ENCODE assay signal across 10 mouse cellular contexts in the genomic region with DNA sequence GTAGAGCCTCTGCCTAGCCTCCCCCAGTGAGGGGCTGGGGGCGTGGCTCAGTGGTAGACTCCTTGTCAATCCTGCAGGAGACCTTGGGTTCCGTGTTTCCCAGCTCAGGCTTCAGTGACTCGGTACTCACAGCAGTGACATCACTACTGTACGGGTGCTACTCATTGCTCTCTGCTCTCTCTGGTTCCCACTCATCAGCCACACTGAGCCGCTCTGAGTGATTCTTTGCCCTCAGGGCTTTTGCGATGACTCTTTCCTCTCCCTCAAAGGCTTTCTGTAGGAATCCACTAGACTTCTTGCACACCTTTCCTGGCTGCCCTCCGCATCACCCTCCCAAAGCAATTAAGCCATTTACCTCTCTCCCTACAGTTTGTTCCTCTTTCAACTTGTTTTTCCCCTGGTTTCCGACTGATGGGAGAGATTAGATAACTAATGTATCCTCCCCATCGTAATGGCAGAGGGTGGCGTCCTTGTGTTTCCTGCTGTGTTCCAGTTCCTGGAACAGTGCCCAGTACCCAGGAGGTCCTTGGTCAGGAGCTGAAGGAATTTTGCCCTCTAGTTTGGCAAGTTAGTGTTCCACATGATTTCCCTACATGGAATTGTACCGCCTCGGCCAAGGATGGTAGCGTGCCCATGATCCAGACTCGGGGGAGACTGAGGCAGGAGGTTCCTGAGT. TPM values are rescaled to one million over a fixed set of nuclear protein-coding genes. Genes with fewer than 3 reads are reported as not detected.
DNase-seq lines count a peak whose midpoint lies in the region; ATAC-seq and TF ChIP-seq lines count a peak whose summit lies in the region.
"Had no signal": no experiment of that assay in that cellular context is flagged by ENCODE, and none has a peak within 500 bp of the region (broad histone marks: within the 10 kb centered on the region; RNA-seq: fewer than 3 reads in every experiment).

No protein-coding gene starts in this region.

- ATAC-seq in intestine, embryonic 14.5 days (replicated peaks; ENCODE audit: low FRiP score, low TSS enrichment, low read depth) = no peak
- ATAC-seq in lung, embryonic 15.5 days (ENCODE audit: borderline replicate concordance, extremely low read depth, low FRiP score, low TSS enrichment) = no peak
- no peak for ATAC-seq in hindbrain, embryonic 16.5 days
- no peak for ATAC-seq in midbrain, embryonic 15.5 days (replicated peaks)

- H3K9ac ChIP-seq in intestine, embryonic 14.5 days (ENCODE audit: low read length) = no peak overlapping the region
- no peak overlapping the region for H3K9ac ChIP-seq in lung, embryonic 15.5 days
- no peak overlapping the region for H3K9ac ChIP-seq in hindbrain, embryonic 16.5 days (ENCODE audit: low read depth, low read length)
- H3K9ac ChIP-seq in midbrain, embryonic 15.5 days = no peak overlapping the region

- H3K4me2 ChIP-seq in intestine, embryonic 14.5 days (ENCODE audit: low read length) = no peak overlapping the region; the same call in 1 of the 2 replicates
- peak overlapping the region; percentile 68 for H3K4me2 ChIP-seq in lung, embryonic 15.5 days
- H3K4me2 ChIP-seq in hindbrain, embryonic 16.5 days (ENCODE audit: low read length) = no peak overlapping the region
- no peak overlapping the region for H3K4me2 ChIP-seq in midbrain, embryonic 15.5 days

- TF ChIP-seq CTCF in E14TG2a.4 (conservative IDR thresholded peaks at IDR 0.05; ENCODE audit: low read length) = no peak

- H3K36me3 ChIP-seq in E14TG2a.4 (ENCODE audit: insufficient read depth, low read length) = peaks cover 16% of the 10 kb centered on the region
- H3K36me3 ChIP-seq in intestine, embryonic 14.5 days (ENCODE audit: control insufficient read depth, insufficient read depth, low read length) = no peaks in the 10 kb centered on the region
- no peaks in the 10 kb centered on the region for H3K36me3 ChIP-seq in lung, embryonic 15.5 days
- H3K36me3 ChIP-seq in hindbrain, embryonic 16.5 days (ENCODE audit: control insufficient read depth, insufficient read depth, low read length) = no peaks in the 10 kb centered on the region
- no peaks in the 10 kb centered on the region for H3K36me3 ChIP-seq in midbrain, embryonic 15.5 days (replicated peaks)

- no peaks in the 10 kb centered on the region for H3K9me3 ChIP-seq in E14TG2a.4 (ENCODE audit: low read length)
- no peaks in the 10 kb centered on the region for H3K9me3 ChIP-seq in intestine, embryonic 14.5 days (ENCODE audit: control insufficient read depth, low read length)
- H3K9me3 ChIP-seq in lung, embryonic 15.5 days = no peaks in the 10 kb centered on the region
- no peaks in the 10 kb centered on the region for H3K9me3 ChIP-seq in hindbrain, embryonic 16.5 days (ENCODE audit: control insufficient read depth, low read length)
- no peaks in the 10 kb centered on the region for H3K9me3 ChIP-seq in midbrain, embryonic 15.5 days

- peaks cover 88% of the 10 kb centered on the region for H3K4me1 ChIP-seq in E14TG2a.4 (replicated peaks; ENCODE audit: low read depth, low read length)
- H3K4me1 ChIP-seq in intestine, embryonic 14.5 days (replicated peaks; ENCODE audit: control insufficient read depth, insufficient read depth, low read length) = peaks cover 24% of the 10 kb centered on the region
- H3K4me1 ChIP-seq in lung, embryonic 15.5 days = peaks cover 45% of the 10 kb centered on the region
- H3K4me1 ChIP-seq in hindbrain, embryonic 16.5 days (ENCODE audit: control insufficient read depth, insufficient read depth, low read depth, low read length) = peaks cover 3% of the 10 kb centered on the region; the same call in 1 of the 2 replicates
- H3K4me1 ChIP-seq in midbrain, embryonic 15.5 days = peaks cover 6% of the 10 kb centered on the region; the same call in 1 of the 2 replicates

- peak overlapping the region; percentile 7; the same call in 1 of the 2 replicates for H3K4me3 ChIP-seq in E14TG2a.4 (replicated peaks; ENCODE audit: low read length)
- H3K4me3 ChIP-seq in intestine, embryonic 14.5 days (ENCODE audit: low read depth, low read length) = no peak overlapping the region
- H3K4me3 ChIP-seq in lung, embryonic 15.5 days = 0 out of 2 replicates have a peak overlapping the region, but pooled peaks have one; percentile 48
- no peak overlapping the region for H3K4me3 ChIP-seq in hindbrain, embryonic 16.5 days (ENCODE audit: low read length)
- no peak overlapping the region for H3K4me3 ChIP-seq in midbrain, embryonic 15.5 days
- H3K4me3 ChIP-seq: erythroblast, embryonic 14.5 days had no signal

- peak; percentile 96 for DNase-seq in R1 (ENCODE audit: low read depth, low spot score)
- no peak for DNase-seq in intestine, embryonic 14.5 days (ENCODE audit: low spot score)
- no peak for DNase-seq in left cerebral cortex, adult 8-10 months (ENCODE audit: low spot score in 2 of 2)
- no peak for DNase-seq in natural killer cell, adult 2 months (ENCODE audit: low spot score in 2 of 2)
- DNase-seq: right cerebral cortex, postnatal 4 days had no signal

- peak overlapping the region; percentile 51; the same call in 1 of the 2 replicates for H3K27ac ChIP-seq in intestine, embryonic 14.5 days (ENCODE audit: low read depth)
- H3K27ac ChIP-seq in lung, embryonic 15.5 days = peak overlapping the region; percentile 91
- no peak overlapping the region for H3K27ac ChIP-seq in hindbrain, embryonic 16.5 days (ENCODE audit: low read depth, low read length)
- H3K27ac ChIP-seq in midbrain, embryonic 15.5 days = no peak overlapping the region

- WGBS in intestine, embryonic 14.5 days = 44% methylated on average over 14 of the region's 14 CpGs
- 34% methylated on average over 14 of the region's 14 CpGs for WGBS in lung, embryonic 15.5 days
- 63% methylated on average over 13 of the region's 14 CpGs for WGBS in hindbrain, embryonic 16.5 days
- 67% methylated on average over 14 of the region's 14 CpGs for WGBS in midbrain, embryonic 15.5 days

- peaks cover 18% of the 10 kb centered on the region for H3K27me3 ChIP-seq in E14TG2a.4 (ENCODE audit: insufficient read depth, low read length)
- H3K27me3 ChIP-seq in intestine, embryonic 14.5 days (replicated peaks; ENCODE audit: control insufficient read depth, insufficient read depth, low read length) = no peaks in the 10 kb centered on the region
- no peaks in the 10 kb centered on the region for H3K27me3 ChIP-seq in lung, embryonic 15.5 days
- no peaks in the 10 kb centered on the region; the same call in 1 of the 2 replicates for H3K27me3 ChIP-seq in hindbrain, embryonic 16.5 days (replicated peaks; ENCODE audit: control insufficient read depth, insufficient read depth, low read length)
- H3K27me3 ChIP-seq in midbrain, embryonic 15.5 days (replicated peaks) = no peaks in the 10 kb centered on the region

RNA-seq across cellular contexts. Expression of gene Plaur, which starts 0.8 kb away (rescaled TPM):
- 10.0 and 10.7 TPM in 2 replicates for polyA plus RNA-seq in intestine, embryonic 14.5 days (2014; fragmentation: Nextera tagmentation; extraction: Ambion mirVana)
- polyA plus RNA-seq in lung, embryonic 15.5 days (2015; fragmentation: Nextera tagmentation; extraction: Ambion mirVana) = 17.5 and 18.6 TPM in 2 replicates
- 1 to 10 TPM in 2 of 4 experiments, under 1 TPM in 2; 0.72 to 4.6 (median 2.1) TPM for total RNA-seq in left cerebral cortex, adult 8-10 months (2022)
- polyA plus RNA-seq in hindbrain, embryonic 16.5 days (2015; fragmentation: Nextera tagmentation; extraction: Ambion mirVana) = 1.8 and 2.2 TPM in 2 replicates
- 1.6 and 1.9 TPM in 2 replicates for polyA plus RNA-seq in midbrain, embryonic 15.5 days (2015; fragmentation: Nextera tagmentation; extraction: Ambion mirVana)

RNA-seq across cellular contexts. Expression of gene Irgc1, which starts 9.4 kb away (rescaled TPM):
- not detected in 2 replicates for polyA plus RNA-seq in intestine, embryonic 14.5 days (2014; fragmentation: Nextera tagmentation; extraction: Ambion mirVana)
- not detected in 2 replicates for polyA plus RNA-seq in lung, embryonic 15.5 days (2015; fragmentation: Nextera tagmentation; extraction: Ambion mirVana)
- under 1 TPM in 1 of 4 experiments, not detected in 3; 0.21 TPM for total RNA-seq in left cerebral cortex, adult 8-10 months (2022)
- not detected in 2 replicates for polyA plus RNA-seq in hindbrain, embryonic 16.5 days (2015; fragmentation: Nextera tagmentation; extraction: Ambion mirVana)
- not detected in 2 replicates for polyA plus RNA-seq in midbrain, embryonic 15.5 days (2015; fragmentation: Nextera tagmentation; extraction: Ambion mirVana)
- polyA plus RNA-seq: erythroblast, embryonic 14.5 days had no signal

RNA-seq across cellular contexts. Expression of gene Cadm4, which starts 20.3 kb away (rescaled TPM):
- 0.64 and 1.7 TPM in 2 replicates for polyA plus RNA-seq in intestine, embryonic 14.5 days (2014; fragmentation: Nextera tagmentation; extraction: Ambion mirVana)
- 2.8 and 3.5 TPM in 2 replicates for polyA plus RNA-seq in lung, embryonic 15.5 days (2015; fragmentation: Nextera tagmentation; extraction: Ambion mirVana)
- 100 to 1,000 TPM; 215 to 253 (median 239) TPM for total RNA-seq in left cerebral cortex, adult 8-10 months (2022)
- 47.0 and 68.0 TPM in 2 replicates for polyA plus RNA-seq in hindbrain, embryonic 16.5 days (2015; fragmentation: Nextera tagmentation; extraction: Ambion mirVana)
- 79.2 and 81.1 TPM in 2 replicates for polyA plus RNA-seq in midbrain, embryonic 15.5 days (2015; fragmentation: Nextera tagmentation; extraction: Ambion mirVana)

RNA-seq across cellular contexts. Expression of gene Zfp428, which starts 45.3 kb away (rescaled TPM):
- polyA plus RNA-seq in intestine, embryonic 14.5 days (2014; fragmentation: Nextera tagmentation; extraction: Ambion mirVana) = 30.3 and 33.7 TPM in 2 replicates
- 42.7 and 47.2 TPM in 2 replicates for polyA plus RNA-seq in lung, embryonic 15.5 days (2015; fragmentation: Nextera tagmentation; extraction: Ambion mirVana)
- 10 to 100 TPM; 42.8 to 45.4 (median 44.1) TPM for total RNA-seq in left cerebral cortex, adult 8-10 months (2022)
- polyA plus RNA-seq in hindbrain, embryonic 16.5 days (2015; fragmentation: Nextera tagmentation; extraction: Ambion mirVana) = 272 and 277 TPM in 2 replicates
- polyA plus RNA-seq in midbrain, embryonic 15.5 days (2015; fragmentation: Nextera tagmentation; extraction: Ambion mirVana) = 336 and 344 TPM in 2 replicates

RNA-seq across cellular contexts. Expression of gene AC161166.1, which starts 50.7 kb away (rescaled TPM):
- polyA plus RNA-seq in intestine, embryonic 14.5 days (2014; fragmentation: Nextera tagmentation; extraction: Ambion mirVana) = 0.40 and 0.46 TPM in 2 replicates
- polyA plus RNA-seq in lung, embryonic 15.5 days (2015; fragmentation: Nextera tagmentation; extraction: Ambion mirVana) = 0.19 and 0.47 TPM in 2 replicates
- not detected for total RNA-seq in left cerebral cortex, adult 8-10 months (2022)
- 1.0 and 1.1 TPM in 2 replicates for polyA plus RNA-seq in hindbrain, embryonic 16.5 days (2015; fragmentation: Nextera tagmentation; extraction: Ambion mirVana)
- 2.1 and 2.2 TPM in 2 replicates for polyA plus RNA-seq in midbrain, embryonic 15.5 days (2015; fragmentation: Nextera tagmentation; extraction: Ambion mirVana)
- polyA plus RNA-seq: erythroblast, embryonic 14.5 days had no signal

Comparison
In these comparisons a context has a peak if more than half of its experiments do, and no peak if none do; other contexts are left out.
1. H3K4me3 ChIP-seq: peak in E14TG2a.4 (single experiment) and lung, embryonic 15.5 days (single experiment); none in intestine, embryonic 14.5 days (single experiment), hindbrain, embryonic 16.5 days (single experiment) and midbrain, embryonic 15.5 days (single experiment).
2. H3K27ac ChIP-seq: peak in intestine, embryonic 14.5 days (single experiment) and lung, embryonic 15.5 days (single experiment); none in hindbrain, embryonic 16.5 days (single experiment) and midbrain, embryonic 15.5 days (single experiment).
3. RNA of gene Cadm4, which starts 20.3 kb away (polyA plus RNA-seq): 79.2 to 81.1 TPM in midbrain, embryonic 15.5 days and 47.0 to 68.0 TPM in hindbrain, embryonic 16.5 days; 2.8 to 3.5 TPM in lung, embryonic 15.5 days and 0.64 to 1.7 TPM in intestine, embryonic 14.5 days; every median in the first group is over 10 times any median in the second.